Mouse (Mus musculus) kidney, embryonic 16.5 days (tissue): ENCODE results near the gene Zfp563. TPM values are rescaled to one million over a fixed set of nuclear protein-coding genes. Genes with fewer than 3 reads are reported as not detected.
A peak's percentile ranks its signal among the peaks of the same experiment; 100 is the strongest.

Experiments
- ATAC-seq: fragments of 200-750 bp; cut with Nextera tagmentation; 2 replicates; pipeline ENCODE4 v1.8.0; 2017; ENCODE audit warnings: moderate TSS enrichment; ENCODE audit not compliant: low FRiP score, low TSS enrichment
- H3K27ac ChIP-seq: fragments of 300-500 bp; sonication (generic); 2 replicates; pipeline ENCODE4 v1.5.1; 2014; ENCODE audit warnings: low read length
- H3K27me3 ChIP-seq: fragments of 300-500 bp; sonication (generic); 2 replicates; pipeline ENCODE4 v1.6.1; 2014; ENCODE audit warnings: low read length, control low read depth, mixed read lengths; ENCODE audit not compliant: insufficient read depth
- H3K36me3 ChIP-seq: fragments of 300-500 bp; sonication (generic); 2 replicates; pipeline ENCODE4 v1.6.1; 2014; ENCODE audit warnings: low read length, control low read depth, mixed read lengths; ENCODE audit not compliant: insufficient read depth
- H3K4me1 ChIP-seq: fragments of 300-500 bp; sonication (generic); 2 replicates; pipeline ENCODE4 v1.6.1; 2014; ENCODE audit warnings: low read length, control low read depth, mixed read lengths; ENCODE audit not compliant: insufficient read depth
- H3K4me2 ChIP-seq: fragments of 300-500 bp; sonication (generic); replicated peaks from 2 replicates; pipeline ENCODE4 v1.6.1; 2014; ENCODE audit warnings: low read depth, low read length
- H3K4me3 ChIP-seq: fragments of 300-500 bp; sonication (generic); 2 replicates; pipeline ENCODE4 v1.5.1; 2014; ENCODE audit warnings: mild to moderate bottlenecking, low read length
- H3K9ac ChIP-seq: fragments of 300-500 bp; sonication (generic); replicated peaks from 2 replicates; pipeline ENCODE4 v1.6.1; 2014; ENCODE audit warnings: low read length
- H3K9me3 ChIP-seq: fragments of 300-500 bp; sonication (generic); 2 replicates; pipeline ENCODE4 v1.6.1; 2016; ENCODE audit warnings: low read length, control low read depth
- WGBS: fragments of 180-500 bp; shearing (Covaris S2); extraction: QIAGEN DNeasy Blood & Tissue Kit; methylation state at CpG from one replicate; pipeline ENCODE4 v1.1.7; 2014; 5-methylcytosine and 5-hydroxymethylcytosine counted together
- polyA plus RNA-seq: library from polyadenylated mRNA; unstranded; fragments of >200 nt; fragmentation: Nextera tagmentation; extraction: Ambion mirVana; gene quantifications from 2 replicates; pipeline ENCODE4 v1.2.1, GENCODE M21; 2015

Gene Zfp563
- polyA plus RNA-seq = 8.9 and 9.9 TPM in 2 replicates

- H3K27ac ChIP-seq = peak within 1 kb of the TSS; percentile 95
- WGBS = 4% methylated on average over 34 of the region's 34 CpGs
- H3K4me2 ChIP-seq = peak within 1 kb of the TSS; percentile 75
- no peaks in the 10 kb centered on the region for H3K27me3 ChIP-seq
- peak within 1 kb of the TSS; percentile 84 for H3K9ac ChIP-seq
- H3K9me3 ChIP-seq = no peaks in the 10 kb centered on the region
- peak within 1 kb of the TSS; percentile 74 for H3K4me3 ChIP-seq
- H3K36me3 ChIP-seq = no peaks in the 10 kb centered on the region
- peak; percentile 87 for ATAC-seq
- H3K4me1 ChIP-seq = peaks cover 14% of the 10 kb centered on the region; the same call in 1 of the 2 replicates
Measured at GRCm38 (mm10) chr17:33089220-33089949, at the start of gene Zfp563. TSS of gene Zfp563 (plus strand) at chr17:33089310.

GRCm38 (mm10) chr17:33058791-33059190 is 30.3 kb upstream of the Zfp563 start:
- no peak for ATAC-seq
- H3K36me3 ChIP-seq = no peaks in the 10 kb centered on the region
- no peaks in the 10 kb centered on the region for H3K27me3 ChIP-seq
- WGBS = 10% methylated on average over 1 of the region's 1 CpGs
- no peaks in the 10 kb centered on the region for H3K4me1 ChIP-seq
- H3K9ac ChIP-seq = no peak overlapping the region
- H3K4me2 ChIP-seq = no peak overlapping the region
- H3K9me3 ChIP-seq = no peaks in the 10 kb centered on the region
- no peak overlapping the region for H3K27ac ChIP-seq
- no peak overlapping the region for H3K4me3 ChIP-seq

- no peak overlapping the region for H3K27ac ChIP-seq
- no peak for ATAC-seq
- WGBS = 0% methylated on average over 1 of the region's 1 CpGs
Measured at GRCm38 (mm10) chr17:33063001-33063400, 26.1 kb upstream of the Zfp563 start.

GRCm38 (mm10) chr17:33067958-33068357 is 21.2 kb upstream of the Zfp563 start, which contains the start of gene 4921501E09Rik:
TSS of gene 4921501E09Rik (minus strand) at chr17:33068058.
- Histone ChIP-seq H3K9me3 (no peaks in the 10 kb centered on the region), H3K27ac (no peak within 1 kb of the TSS), H3K36me3 (no peaks in the 10 kb centered on the region), H3K4me1 (no peaks in the 10 kb centered on the region), H3K9ac (no peak within 1 kb of the TSS), H3K4me3 (no peak within 1 kb of the TSS), H3K27me3 (no peaks in the 10 kb centered on the region), H3K4me2 (no peak within 1 kb of the TSS)
- ATAC-seq = no peak
- WGBS = 62% methylated on average over 1 of the region's 1 CpGs

More at GRCm38 (mm10) chr17:33063001-33063400, 26.1 kb upstream of the Zfp563 start:
- Histone ChIP-seq H3K9ac (no peak overlapping the region), H3K4me1 (no peaks in the 10 kb centered on the region), H3K27me3 (no peaks in the 10 kb centered on the region), H3K9me3 (no peaks in the 10 kb centered on the region), H3K4me3 (no peak overlapping the region), H3K36me3 (no peaks in the 10 kb centered on the region), H3K4me2 (no peak overlapping the region)

- H3K27me3 ChIP-seq = no peaks in the 10 kb centered on the region
- peak overlapping the region; percentile 79; the same call in 1 of the 2 replicates for H3K4me2 ChIP-seq
- no peak overlapping the region for H3K9ac ChIP-seq
- no peak overlapping the region for H3K4me3 ChIP-seq
- H3K27ac ChIP-seq = peak overlapping the region; percentile 97
- peak; percentile 22; the same call in 1 of the 2 replicates for ATAC-seq
- no peaks in the 10 kb centered on the region for H3K9me3 ChIP-seq
- no peaks in the 10 kb centered on the region for H3K36me3 ChIP-seq
- peaks cover 14% of the 10 kb centered on the region; the same call in 1 of the 2 replicates for H3K4me1 ChIP-seq
- whole genome bisulfite sequencing = 65% methylated on average over 1 of the region's 1 CpGs
Measured at GRCm38 (mm10) chr17:33091630-33092029, 2.5 kb downstream of the Zfp563 start.

- Histone ChIP-seq H3K9me3 (no peaks in the 10 kb centered on the region), H3K36me3 (no peaks in the 10 kb centered on the region), H3K4me1 (peaks cover 14% of the 10 kb centered on the region; the same call in 1 of the 2 replicates), H3K27me3 (no peaks in the 10 kb centered on the region), H3K4me3 (peak overlapping the region; percentile 77), H3K4me2 (peak overlapping the region; percentile 79), H3K9ac (peak overlapping the region; percentile 80), H3K27ac (peak overlapping the region; percentile 97)
- ATAC-seq = peak; percentile 87
- 2% methylated on average over 31 of the region's 31 CpGs for WGBS
Measured at GRCm38 (mm10) chr17:33092391-33093193, 3.5 kb downstream of the Zfp563 start.

GRCm38 (mm10) chr17:33097396-33097795 is 8.3 kb downstream of the Zfp563 start:
- Histone ChIP-seq H3K4me1 (peaks cover 9% of the 10 kb centered on the region; the same call in 1 of the 2 replicates), H3K9me3 (no peaks in the 10 kb centered on the region), H3K27me3 (no peaks in the 10 kb centered on the region), H3K27ac (no peak overlapping the region), H3K9ac (no peak overlapping the region), H3K36me3 (no peaks in the 10 kb centered on the region), H3K4me3 (no peak overlapping the region), H3K4me2 (no peak overlapping the region)
- ATAC-seq = no peak
- 92% methylated on average over 2 of the region's 2 CpGs for WGBS

GRCm38 (mm10) chr17:33124546-33124945 is 35.4 kb downstream of the Zfp563 start:
- Histone ChIP-seq H3K27ac (no peak overlapping the region), H3K4me2 (no peak overlapping the region), H3K36me3 (no peaks in the 10 kb centered on the region), H3K4me1 (no peaks in the 10 kb centered on the region), H3K9ac (no peak overlapping the region), H3K4me3 (no peak overlapping the region), H3K9me3 (no peaks in the 10 kb centered on the region), H3K27me3 (no peaks in the 10 kb centered on the region)
- no peak for ATAC-seq

GRCm38 (mm10) chr17:33126257-33126656 is 37.1 kb downstream of the Zfp563 start:
- Histone ChIP-seq H3K9me3 (no peaks in the 10 kb centered on the region), H3K9ac (no peak overlapping the region), H3K4me3 (no peak overlapping the region), H3K4me2 (no peak overlapping the region), H3K27ac (no peak overlapping the region), H3K27me3 (no peaks in the 10 kb centered on the region), H3K36me3 (no peaks in the 10 kb centered on the region), H3K4me1 (no peaks in the 10 kb centered on the region)
- 67% methylated on average over 2 of the region's 2 CpGs for WGBS
- ATAC-seq = no peak
